Mouse (Mus musculus) urinary bladder, adult 18-20 months (tissue): ENCODE measurements around the gene Ndufb2.

Experiments
- DNase-seq, 2 experiments: peaks; one replicate each; pipeline ENCODE4 v3.0.0; 2022; ENCODE audit warnings: low spot score in 2 of 2, mixed read lengths in 2 of 2

Gene Ndufb2

DNA sequence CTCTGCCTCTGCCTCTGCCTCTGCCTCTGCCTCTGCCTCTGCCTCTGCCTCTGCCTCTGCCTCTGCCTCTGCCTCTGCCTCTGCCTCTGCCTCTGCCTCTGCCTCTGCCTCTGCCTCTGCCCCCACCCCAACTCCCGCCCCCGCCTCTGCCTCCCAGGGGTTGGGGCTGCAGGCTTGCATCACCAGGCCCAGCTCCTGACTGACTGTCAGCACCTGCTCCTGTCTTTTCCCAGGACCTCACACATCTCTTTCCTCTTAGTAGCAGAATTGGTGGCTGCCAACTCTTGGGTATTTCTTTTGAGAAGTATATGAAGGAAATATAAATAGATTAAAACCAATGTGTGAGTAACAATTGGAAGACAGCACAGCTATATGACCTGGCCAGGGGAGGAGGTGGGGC, 11.8 kb upstream of the Ndufb2 start:
- no peak for DNase-seq

DNA sequence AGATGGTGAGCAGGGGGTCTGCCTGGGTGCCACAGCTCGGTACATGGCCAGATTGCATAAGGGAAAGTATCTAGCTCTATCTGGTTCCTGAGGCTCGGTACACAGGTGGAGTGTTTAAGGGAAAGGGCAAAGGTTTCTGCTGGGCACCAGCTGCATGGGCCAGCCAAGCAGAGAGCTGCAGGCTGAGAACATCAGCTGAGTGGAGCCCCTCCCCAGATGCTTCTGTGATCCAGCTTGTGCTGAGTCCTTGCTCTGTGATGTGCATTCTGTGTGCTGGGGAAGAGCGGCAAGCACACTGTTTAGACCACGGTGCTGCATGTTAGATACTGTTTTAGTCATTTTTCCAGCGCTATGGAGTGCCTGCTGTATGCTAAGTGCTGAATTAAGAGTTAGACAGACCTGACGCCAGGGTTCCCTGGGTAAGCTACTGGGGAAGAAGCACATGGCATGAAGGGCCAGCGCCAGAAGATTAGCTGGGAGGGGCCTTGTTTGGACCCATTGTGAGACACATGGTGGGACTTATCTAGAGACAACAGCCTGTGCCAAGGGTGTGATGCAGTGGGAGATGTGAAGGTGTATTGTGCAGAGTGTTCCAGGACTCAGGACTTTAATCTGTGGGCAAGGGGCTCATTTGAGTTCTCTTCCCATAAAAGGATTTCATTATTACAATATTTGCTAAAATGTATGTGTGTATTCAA, 11.1 kb upstream of the Ndufb2 start:
- no peak for DNase-seq

DNA sequence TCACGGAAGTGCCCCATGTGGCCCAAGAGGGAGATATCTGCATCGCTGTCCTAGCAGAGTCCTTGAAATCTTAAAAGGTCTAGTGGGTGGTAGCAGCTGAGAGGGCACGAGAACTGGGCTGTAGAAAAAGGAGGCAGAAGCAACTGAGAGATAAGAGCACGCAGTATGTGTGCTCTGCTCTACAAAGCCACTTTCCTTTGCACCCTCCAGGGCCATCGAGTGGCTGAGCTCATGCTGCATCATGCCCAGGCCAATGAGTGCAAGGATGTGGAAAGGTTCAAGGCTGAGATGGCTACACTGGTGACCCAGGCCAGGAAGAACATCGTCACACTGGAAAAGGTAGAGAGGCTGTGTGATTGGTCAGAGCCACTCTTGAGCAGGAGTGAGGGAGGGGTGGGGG, 6.9 kb upstream of the Ndufb2 start, which contains the start of gene Gm42420:
Gene Gm42420 (plus strand): TSS at position 237 of the 400 bp plus-strand sequence.
- no peak for DNase-seq

DNA sequence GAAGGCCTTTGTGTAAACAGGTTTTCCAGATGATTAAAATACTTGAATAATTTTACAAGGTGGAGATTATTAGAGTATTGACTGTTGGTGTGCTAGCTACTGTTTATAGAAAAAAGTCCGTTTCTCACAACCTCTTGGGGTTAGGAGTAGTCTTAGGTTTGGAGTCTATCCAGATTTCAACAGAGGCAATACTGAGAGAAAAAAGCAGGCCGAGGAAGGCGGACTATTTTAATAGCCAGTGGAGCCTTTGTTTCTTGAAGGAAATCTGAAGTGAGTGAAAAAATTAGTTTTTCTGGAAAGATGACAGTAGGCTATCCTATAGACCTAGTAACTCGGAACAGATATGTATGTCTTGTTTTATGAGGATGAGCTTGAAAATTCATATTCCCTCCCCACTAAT, 893 bp upstream of the Ndufb2 start:
- no peak for DNase-seq

DNA sequence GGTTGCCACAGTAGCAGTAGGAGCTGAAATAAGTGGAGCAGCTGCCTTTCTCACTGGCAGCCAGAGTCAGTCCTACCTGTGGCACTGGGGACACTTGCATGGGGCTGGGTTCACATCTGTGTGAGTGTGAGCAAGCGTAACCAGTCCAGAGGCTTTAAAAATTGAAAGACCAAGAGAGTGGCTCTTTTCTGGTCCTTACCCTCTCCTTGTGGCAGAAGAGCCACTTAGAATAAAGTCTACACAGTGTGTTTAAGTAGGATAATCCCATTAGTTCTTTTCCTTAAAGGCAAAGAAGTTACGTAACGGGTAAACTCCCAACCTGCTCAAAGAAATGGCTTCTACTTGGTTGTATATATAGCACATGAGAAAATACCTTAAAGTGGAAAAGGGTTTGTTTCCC, 8.5 kb downstream of the Ndufb2 start:
- DNase-seq: no peak

DNA sequence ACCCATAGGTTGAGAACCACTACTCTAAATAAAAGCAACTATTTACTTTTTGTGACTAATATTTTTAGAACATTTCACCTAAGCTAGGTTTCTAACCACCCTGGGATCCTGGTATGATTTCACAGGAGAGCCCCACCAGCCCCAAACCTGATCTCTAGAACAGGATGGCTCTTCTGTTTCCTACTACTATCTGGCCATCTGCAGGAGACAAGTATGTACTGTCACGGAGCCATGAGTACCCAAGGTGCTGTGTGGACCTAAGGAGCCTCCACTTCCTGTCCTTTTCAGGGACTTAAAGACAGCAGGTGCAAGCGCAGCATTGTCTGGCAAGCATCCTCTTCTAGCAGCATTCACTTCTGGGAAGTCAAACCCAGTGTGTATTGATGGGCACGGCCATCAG, 9.5 kb downstream of the Ndufb2 start:
- no peak for DNase-seq

DNA sequence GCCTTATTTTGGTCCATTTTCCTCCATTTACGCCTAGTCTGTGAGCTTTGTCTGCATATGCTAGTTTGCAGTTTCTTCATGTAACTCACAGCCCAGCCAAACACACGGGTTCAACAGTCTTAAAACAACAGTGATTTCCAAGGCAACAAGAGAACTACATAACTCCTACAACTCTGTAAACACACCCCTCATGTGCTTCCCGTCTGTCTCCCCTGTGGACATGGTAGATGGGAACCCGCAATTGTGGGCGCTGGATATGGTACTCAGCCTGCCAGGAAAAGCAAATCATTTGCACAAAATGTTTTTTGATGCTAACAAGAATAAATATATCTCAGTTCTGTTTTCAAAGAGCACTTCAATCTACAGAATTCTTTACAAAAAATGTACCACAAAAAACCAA, 12.2 kb downstream of the Ndufb2 start:
- DNase-seq: no peak

DNA sequence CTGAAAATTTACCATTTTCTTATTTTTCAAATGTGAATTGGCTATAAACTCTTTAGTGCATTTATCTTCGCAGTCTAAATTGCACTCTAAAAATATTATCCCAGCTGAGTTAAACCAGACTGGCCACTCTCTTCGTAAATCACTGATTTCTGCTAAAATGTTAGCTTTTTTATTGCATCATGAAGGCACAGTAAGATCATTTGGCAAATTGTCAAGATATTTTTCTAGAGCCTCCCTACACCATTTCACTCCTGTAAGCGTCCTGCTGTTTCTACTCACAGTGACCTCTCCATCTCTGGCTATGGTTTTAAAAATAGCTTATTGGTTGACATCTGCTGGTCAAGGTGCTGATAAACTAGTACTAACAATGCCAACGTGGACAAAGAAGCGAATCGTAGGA, 13.7 kb downstream of the Ndufb2 start:
- DNase-seq: no peak

DNA sequence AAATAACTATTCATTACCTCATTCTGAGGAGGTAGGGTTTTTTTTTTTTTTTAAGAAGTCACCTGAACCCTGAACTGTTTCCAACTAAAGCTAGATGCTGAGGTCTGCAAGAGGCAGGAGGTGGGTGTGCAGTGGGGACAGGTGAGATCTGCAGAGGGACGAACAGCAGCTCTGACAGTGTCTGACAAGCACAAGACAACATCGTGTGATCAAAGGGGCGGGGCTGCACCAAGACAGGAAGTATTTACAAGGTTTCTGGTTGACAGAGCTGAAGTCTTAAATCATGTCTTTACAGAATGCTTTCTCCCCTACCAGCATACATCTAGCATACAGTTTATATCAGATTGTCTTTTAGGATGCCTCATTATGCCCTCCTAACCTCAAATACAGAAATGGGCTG, 14.5 kb downstream of the Ndufb2 start:
- no peak for DNase-seq

DNA sequence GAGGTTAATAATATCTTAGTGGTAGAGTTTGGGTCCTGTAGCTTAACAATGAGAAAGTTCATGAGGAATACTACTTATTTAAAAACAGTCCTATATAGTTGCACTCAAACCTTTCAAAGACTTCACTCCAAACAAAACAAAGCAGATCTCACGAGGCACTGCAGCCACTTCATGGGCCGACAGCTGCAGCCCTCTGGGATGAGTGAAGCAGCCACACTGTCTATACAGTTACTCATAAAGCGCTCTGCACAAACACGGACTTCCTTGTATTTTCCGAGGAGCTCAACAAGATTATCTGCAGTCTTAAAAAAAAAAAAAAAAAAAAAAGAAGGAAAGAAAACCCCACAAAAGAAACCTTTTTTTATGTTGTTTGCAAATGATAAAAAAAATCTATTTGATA, 15.0 kb downstream of the Ndufb2 start:
- DNase-seq: no peak

DNA sequence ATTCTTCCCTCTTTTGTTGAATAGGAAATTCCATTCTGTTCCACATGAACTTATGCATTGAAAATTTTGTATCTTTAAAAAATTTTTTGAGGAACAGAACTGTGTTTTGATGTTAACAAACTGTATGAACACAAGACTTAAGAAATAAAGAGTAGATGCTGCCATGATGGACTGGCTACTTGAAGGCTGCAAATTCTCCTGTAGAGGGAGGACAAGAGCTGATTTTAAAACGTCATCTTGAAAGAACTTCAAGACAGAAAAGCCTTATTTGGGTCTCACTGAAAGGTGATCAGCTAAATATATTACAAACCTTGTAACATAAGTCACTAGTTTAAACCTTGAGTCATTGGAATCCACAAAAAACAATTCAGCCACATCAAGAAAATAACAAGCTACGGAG, 17.8 kb downstream of the Ndufb2 start:
- no peak for DNase-seq

DNA sequence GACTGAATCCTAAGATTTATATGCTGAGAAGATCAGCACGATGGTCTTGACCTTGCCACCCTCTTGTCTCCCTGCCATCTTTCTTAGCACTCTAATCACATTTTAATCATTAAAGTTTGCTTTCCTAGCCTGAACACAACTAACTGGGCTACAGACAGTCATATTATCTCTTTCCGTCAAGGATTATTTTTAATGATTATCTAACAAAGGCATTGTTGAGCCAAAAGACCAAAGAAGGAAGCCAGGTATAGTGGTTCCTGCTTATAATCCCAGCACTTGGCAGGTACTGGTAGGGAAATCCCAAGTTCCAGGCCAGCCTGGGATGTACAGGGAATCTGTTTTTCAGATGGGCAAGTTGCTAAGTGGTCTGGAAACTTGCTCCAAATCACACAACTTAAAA, 18.9 kb downstream of the Ndufb2 start:
- no peak for DNase-seq
